Mouse (Mus musculus): ENCODE measurements around the gene Reps2. TPM values are rescaled to one million over a fixed set of nuclear protein-coding genes. Genes with fewer than 3 reads are reported as not detected.

Gene Reps2
- total and polyA plus RNA-seq, 3 experiments, result 2.2 to 2.8 TPM; not detected in 1

- H3K4me3 ChIP-seq (ENCODE audit: control insufficient read depth in 1 of 2, insufficient read depth in 1 of 2, low read depth in 2 of 2, low read length in 2 of 2), result no peak overlapping the region
- H3K4me1 ChIP-seq (ENCODE audit: control insufficient read depth in 1 of 2, insufficient read depth in 2 of 2, low read length in 2 of 2), result no peaks in the 10 kb centered on the region
- no peak overlapping the region for H3K9ac ChIP-seq (ENCODE audit: control insufficient read depth, low read depth, low read length, poor library complexity, severe bottlenecking)
- TF ChIP-seq MAFK (IDR thresholded peaks at IDR 0.05; ENCODE audit: borderline replicate concordance, low read depth, low read length), result no peak
- no peak for TF ChIP-seq JUND (IDR thresholded peaks at IDR 0.05; ENCODE audit: low read depth, low read length)
- TF ChIP-seq TBP (IDR thresholded peaks at IDR 0.05; ENCODE audit: low read depth, low read length), result no peak
- no peak for TF ChIP-seq POLR2AphosphoS5 (IDR thresholded peaks at IDR 0.05; ENCODE audit: borderline replicate concordance, low read depth, low read length)
- TF ChIP-seq NRF1 (IDR thresholded peaks at IDR 0.05; ENCODE audit: insufficient read depth, low read depth, low read length, poor library complexity, severe bottlenecking), result no peak
- TF ChIP-seq POLR2A (IDR thresholded peaks at IDR 0.05; ENCODE audit: control insufficient read depth in 1 of 2, insufficient read depth in 1 of 2, low read depth in 1 of 2, low read length in 2 of 2, poor library complexity in 1 of 2), result no peak
- TF ChIP-seq USF1 (IDR thresholded peaks at IDR 0.05; ENCODE audit: low read depth, low read length), result no peak
- no peak for TF ChIP-seq MYB (IDR thresholded peaks at IDR 0.05; ENCODE audit: low read depth, low read length)
- no peak for TF ChIP-seq KAT2A (conservative IDR thresholded peaks at IDR 0.05; ENCODE audit: low read depth, low read length)
- TF ChIP-seq MAX (IDR thresholded peaks at IDR 0.05; ENCODE audit: low read length), result no peak
- no peak for TF ChIP-seq RAD21 (IDR thresholded peaks at IDR 0.05; ENCODE audit: low read depth, low read length)
- TF ChIP-seq ZMIZ1 (IDR thresholded peaks at IDR 0.05; ENCODE audit: low read depth, low read length), result no peak
- TF ChIP-seq E2F4 (IDR thresholded peaks at IDR 0.05; ENCODE audit: borderline replicate concordance, low read depth, low read length), result no peak
- TF ChIP-seq EP300 (IDR thresholded peaks at IDR 0.05; ENCODE audit: low read depth in 1 of 2, low read length in 2 of 2), result no peak
- no peaks in the 10 kb centered on the region for H3K36me3 ChIP-seq (ENCODE audit: control insufficient read depth in 1 of 2, insufficient read depth in 2 of 2, low read length in 2 of 2)
- no peak for DNase-seq (ENCODE audit: low read depth, low spot score)
- no peaks in the 10 kb centered on the region for H3K27me3 ChIP-seq (ENCODE audit: control insufficient read depth in 1 of 2, insufficient read depth in 2 of 2, low read length in 2 of 2)
- H3K27ac ChIP-seq (ENCODE audit: control insufficient read depth, low read depth, low read length), result no peak overlapping the region
- no peaks in the 10 kb centered on the region for H3K79me2 ChIP-seq (ENCODE audit: control insufficient read depth, insufficient read depth, low read length, poor library complexity)
- H3K9me3 ChIP-seq (replicated peaks; ENCODE audit: insufficient read depth, low read length), result no peaks in the 10 kb centered on the region
Observed at GRCm38 (mm10) chrX:162589173-162589805, 54.2 kb downstream of the Reps2 start.

GRCm38 (mm10) chrX:162584349-162584748, 59.1 kb downstream of the Reps2 start:
- Histone ChIP-seq H3K27ac (ENCODE audit: control insufficient read depth, low read depth, low read length) (no peak overlapping the region), H3K4me1 (ENCODE audit: control insufficient read depth in 1 of 2, insufficient read depth in 2 of 2, low read length in 2 of 2) (no peaks in the 10 kb centered on the region), H3K9me3 (replicated peaks; ENCODE audit: insufficient read depth, low read length) (no peaks in the 10 kb centered on the region), H3K36me3 (ENCODE audit: control insufficient read depth in 1 of 2, insufficient read depth in 2 of 2, low read length in 2 of 2) (no peaks in the 10 kb centered on the region), H3K4me3 (ENCODE audit: control insufficient read depth in 1 of 2, insufficient read depth in 1 of 2, low read depth in 2 of 2, low read length in 2 of 2) (no peak overlapping the region), H3K27me3 (ENCODE audit: control insufficient read depth in 1 of 2, insufficient read depth in 2 of 2, low read length in 2 of 2) (no peaks in the 10 kb centered on the region), H3K79me2 (ENCODE audit: control insufficient read depth, insufficient read depth, low read length, poor library complexity) (no peaks in the 10 kb centered on the region), H3K9ac (ENCODE audit: control insufficient read depth, low read depth, low read length, poor library complexity, severe bottlenecking) (no peak overlapping the region)
- DNase-seq (ENCODE audit: low read depth, low spot score), result no peak
- no peak for TF ChIP-seq ZNF384 (IDR thresholded peaks at IDR 0.05; ENCODE audit: low read depth, low read length)
- TF ChIP-seq SIN3A (IDR thresholded peaks at IDR 0.05; ENCODE audit: low read length), result no peak
- TF ChIP-seq NELFE (IDR thresholded peaks at IDR 0.05; ENCODE audit: low read depth, low read length), result no peak
- no peak for TF ChIP-seq USF1 (IDR thresholded peaks at IDR 0.05; ENCODE audit: low read depth, low read length)
- no peak for TF ChIP-seq GABPA (IDR thresholded peaks at IDR 0.05; ENCODE audit: low read depth, low read length)
- no peak for TF ChIP-seq MAFK (IDR thresholded peaks at IDR 0.05; ENCODE audit: borderline replicate concordance, low read depth, low read length)
- TF ChIP-seq ZKSCAN1 (IDR thresholded peaks at IDR 0.05; ENCODE audit: low read depth, low read length), result no peak
- TF ChIP-seq ZC3H11A (IDR thresholded peaks at IDR 0.05; ENCODE audit: low read depth, low read length), result no peak
- no peak for TF ChIP-seq KAT2A (conservative IDR thresholded peaks at IDR 0.05; ENCODE audit: low read depth, low read length)
- no peak for TF ChIP-seq GATA1 (IDR thresholded peaks at IDR 0.05; ENCODE audit: low read depth, low read length)
- TF ChIP-seq MAX (IDR thresholded peaks at IDR 0.05; ENCODE audit: low read length), result no peak
- TF ChIP-seq CHD2 (IDR thresholded peaks at IDR 0.05; ENCODE audit: low read length), result no peak
